Mouse (Mus musculus) CH12.LX (cell line): Measurements from ENCODE around the gene Man2a1. TPM values are rescaled to one million over a fixed set of nuclear protein-coding genes. Genes with fewer than 3 reads are reported as not detected.

ENCODE experiments used
- DNase-seq: peaks from one replicate; pipeline ENCODE4 v3.0.0-alpha.2; 2013; ENCODE audit errors: extremely low read depth
- H3K27ac ChIP-seq: 2 replicates; pipeline ENCODE4 v1.5.1; 2012; ENCODE audit warnings: low read depth, mild to moderate bottlenecking, control low read depth, moderate library complexity; ENCODE audit not compliant: insufficient read depth
- H3K27me3 ChIP-seq: replicated peaks from 2 replicates; pipeline ENCODE3; 2012; ENCODE audit warnings: inconsistent platforms
- H3K36me3 ChIP-seq, 2 experiments: replicated peaks in 1 of 2; 2 replicates each; pipeline versions ENCODE3 to v1.6.1; 2012; ENCODE audit warnings: inconsistent platforms in 1 of 2, low read length in 1 of 2, mild to moderate bottlenecking in 1 of 2, mixed read lengths in 1 of 2, moderate library complexity in 1 of 2; ENCODE audit not compliant: control insufficient read depth in 1 of 2, insufficient read depth in 1 of 2
- H3K4me1 ChIP-seq, 2 experiments: 2 replicates each; pipeline ENCODE4 v1.6.1; 2012; ENCODE audit warnings: inconsistent platforms in 1 of 2, moderate library complexity in 1 of 2; ENCODE audit not compliant: insufficient read depth in 2 of 2, control insufficient read depth in 1 of 2
- H3K4me2 ChIP-seq: 2 replicates; pipeline ENCODE4 v1.6.1; 2012; ENCODE audit warnings: low read depth, mild to moderate bottlenecking, control low read depth; ENCODE audit not compliant: poor library complexity, insufficient read depth, severe bottlenecking
- H3K4me3 ChIP-seq, 3 experiments: fragments of 150-350 bp in 1 of 3; sonication (generic) in 1 of 3; replicated peaks in 1 of 3; 2 replicates each; pipeline versions ENCODE3 to v1.5.1; 2011 to 2012; ENCODE audit warnings: low read depth in 2 of 3, low read length in 2 of 3, mild to moderate bottlenecking in 2 of 3, moderate library complexity in 2 of 3, control low read depth in 1 of 3, improper control_type of control experiment in 1 of 3, inconsistent platforms in 1 of 3, mixed read lengths in 1 of 3; ENCODE audit not compliant: poor library complexity in 1 of 3
- H3K79me2 ChIP-seq: replicated peaks from 2 replicates; pipeline ENCODE4 v1.6.1; 2012; ENCODE audit warnings: mild to moderate bottlenecking, moderate library complexity; ENCODE audit not compliant: control insufficient read depth, poor library complexity, insufficient read depth, severe bottlenecking; ENCODE audit errors: extremely low read depth
- H3K9ac ChIP-seq: 2 replicates; pipeline ENCODE4 v1.6.1; 2012; ENCODE audit warnings: low read depth, mild to moderate bottlenecking, control low read depth, moderate library complexity; ENCODE audit not compliant: insufficient read depth
- H3K9me3 ChIP-seq: replicated peaks from 2 replicates; pipeline ENCODE3; 2012; ENCODE audit warnings: low read length, inconsistent platforms, mixed read lengths
- CHD1 ChIP-seq: IDR thresholded peaks from 2 replicates; pipeline ENCODE4 v1.6.1; 2012; ENCODE audit warnings: low read depth, low read length, improper control_type of control experiment, inconsistent platforms
- CTCF ChIP-seq, 2 experiments: IDR thresholded peaks in 1 of 2; conservative IDR thresholded peaks in 1 of 2; 2 replicates each; pipeline ENCODE4 v1.5.1; 2011 to 2012; ENCODE audit warnings: low read depth in 2 of 2, low read length in 2 of 2, improper control_type of control experiment in 1 of 2, inconsistent platforms in 1 of 2, mild to moderate bottlenecking in 1 of 2, moderate library complexity in 1 of 2
- E2F4 ChIP-seq: IDR thresholded peaks from 2 replicates; pipeline ENCODE4 v1.6.1; 2011; ENCODE audit warnings: low read depth, low read length, improper control_type of control experiment; ENCODE audit not compliant: insufficient replicate concordance
- ELF1 ChIP-seq: IDR thresholded peaks from 2 replicates; pipeline ENCODE4 v1.6.1; 2014; ENCODE audit warnings: low read depth, mild to moderate bottlenecking, inconsistent platforms, low read length, improper control_type of control experiment
- EP300 ChIP-seq: IDR thresholded peaks from 2 replicates; pipeline ENCODE4 v1.6.1; 2011; ENCODE audit warnings: low read length, improper control_type of control experiment
- HCFC1 ChIP-seq: IDR thresholded peaks from 2 replicates; pipeline ENCODE4 v1.6.1; 2012; ENCODE audit warnings: low read depth, mild to moderate bottlenecking, inconsistent platforms, low read length, improper control_type of control experiment
- JUN ChIP-seq: IDR thresholded peaks from 2 replicates; pipeline ENCODE4 v1.6.1; 2011; ENCODE audit warnings: low read depth, mild to moderate bottlenecking, low read length, improper control_type of control experiment, moderate library complexity; ENCODE audit not compliant: insufficient read depth
- NELFE ChIP-seq: IDR thresholded peaks from 2 replicates; pipeline ENCODE4 v1.6.1; 2011; ENCODE audit warnings: low read depth, low read length, improper control_type of control experiment
- NRF1 ChIP-seq: IDR thresholded peaks from 2 replicates; pipeline ENCODE4 v1.6.1; 2014; ENCODE audit warnings: low read depth, mild to moderate bottlenecking, inconsistent platforms, low read length, improper control_type of control experiment, moderate library complexity
- POLR2A ChIP-seq: IDR thresholded peaks from 2 replicates; pipeline ENCODE4 v1.6.1; 2011; ENCODE audit warnings: low read depth, mild to moderate bottlenecking, improper control_type of control experiment, low read length
- POLR2AphosphoS2 ChIP-seq: IDR thresholded peaks from 2 replicates; pipeline ENCODE4 v1.6.1; 2011; ENCODE audit warnings: low read depth, low read length, improper control_type of control experiment
- RAD21 ChIP-seq: IDR thresholded peaks from 2 replicates; pipeline ENCODE4 v1.6.1; 2011; ENCODE audit warnings: low read depth, mild to moderate bottlenecking, low read length, improper control_type of control experiment, moderate library complexity
- SIN3A ChIP-seq: IDR thresholded peaks from 2 replicates; pipeline ENCODE4 v1.6.1; 2012; ENCODE audit warnings: low read length, improper control_type of control experiment, inconsistent platforms
- SMC3 ChIP-seq: IDR thresholded peaks from 2 replicates; pipeline ENCODE4 v1.6.1; 2011; ENCODE audit warnings: low read depth, low read length, improper control_type of control experiment
- ZKSCAN1 ChIP-seq: IDR thresholded peaks from 2 replicates; pipeline ENCODE4 v1.6.1; 2012; ENCODE audit warnings: low read depth, inconsistent platforms, low read length, improper control_type of control experiment, borderline replicate concordance
- dilution Hi-C: fragments of 300-500 bp; cut with MboI; formaldehyde crosslinking; loops from 2 replicates; pipeline ENCODE4 v1.14.3; 2020; ENCODE audit warnings: low sequenced_read_pairs; ENCODE audit not compliant: extremely low pct_unique_long_range_greater_than_20kb, extremely low pct_ligation_motif_present
- in situ Hi-C: fragments of 300-500 bp; cut with MboI; formaldehyde crosslinking; loops from 3 replicates; pipeline ENCODE4 v1.14.3; 2019; ENCODE audit warnings: low sequenced_read_pairs, low pct_ligation_motif_present, low pct_unique_long_range_greater_than_20kb, mixed read lengths
- polyA plus RNA-seq: library from polyadenylated mRNA; unstranded; fragments of >175 nt; gene quantifications from 2 replicates; pipeline ENCODE4 v1.2.1, GENCODE M21; 2012; ENCODE audit warnings: low read depth; ENCODE audit not compliant: insufficient read length
- total RNA-seq, 2 experiments: library from RNA; depleted of rRNA; stranded (reverse); fragments of 300-350 nt in 1 of 2; fragments of >200 nt in 1 of 2; gene quantifications; 2 replicates each; pipeline ENCODE4 v1.2.3; 2012 to 2014

Gene Man2a1
- total and polyA plus RNA-seq, 3 experiments = 7.9 to 15.4 (median 11.9) TPM

DNA sequence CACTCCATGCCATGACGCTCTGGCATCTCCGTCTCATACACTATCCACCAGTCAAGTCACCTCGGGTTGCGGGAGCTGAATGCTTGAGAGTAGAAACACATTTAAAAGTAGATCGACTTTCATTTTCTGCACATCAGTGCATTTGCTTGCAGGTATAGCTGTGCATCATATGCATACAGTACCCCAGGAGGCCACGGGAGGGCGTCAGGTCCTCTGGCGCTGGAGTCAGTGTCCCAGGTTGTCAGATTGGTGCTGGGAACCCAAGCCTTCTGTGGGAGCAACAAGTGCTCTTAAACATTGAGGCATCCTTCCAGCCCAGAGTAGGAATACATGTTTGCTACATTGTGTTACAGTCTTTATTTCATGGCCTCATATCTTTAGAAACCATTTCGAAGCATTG lies 2.8 kb upstream of the Man2a1 start:
- in situ Hi-C loops (no loop called here), dilution Hi-C loops (no loop called here)
- Histone ChIP-seq H3K9me3 (no peaks in the 10 kb centered on the region), H3K27ac (no peak overlapping the region), H3K79me2 (peaks cover 4% of the 10 kb centered on the region; the same call in 1 of the 2 replicates), H3K27me3 (no peaks in the 10 kb centered on the region), H3K4me2 (no peak overlapping the region), H3K4me1 (peaks cover 3 to 7% of the 10 kb centered on the region in 2 experiments; a peak in 2 of 4 replicates), H3K9ac (no peak overlapping the region), H3K4me3 (no peak overlapping the region), H3K36me3 (no peaks in the 10 kb centered on the region)
- no peak for TF ChIP-seq ZKSCAN1
- TF ChIP-seq CTCF (conservative IDR thresholded peaks at IDR 0.05 in 1 of 2, IDR thresholded peaks at IDR 0.05 in 1 of 2; ENCODE audit: low read depth in 2 of 2, low read length in 2 of 2) = peak in 1 of 2 experiments; percentile 24; a peak in 2 of 4 replicates
- no peak for TF ChIP-seq HCFC1
- TF ChIP-seq SMC3 = peak; percentile 12; the same call in 1 of the 2 replicates
- DNase-seq = no peak

DNA sequence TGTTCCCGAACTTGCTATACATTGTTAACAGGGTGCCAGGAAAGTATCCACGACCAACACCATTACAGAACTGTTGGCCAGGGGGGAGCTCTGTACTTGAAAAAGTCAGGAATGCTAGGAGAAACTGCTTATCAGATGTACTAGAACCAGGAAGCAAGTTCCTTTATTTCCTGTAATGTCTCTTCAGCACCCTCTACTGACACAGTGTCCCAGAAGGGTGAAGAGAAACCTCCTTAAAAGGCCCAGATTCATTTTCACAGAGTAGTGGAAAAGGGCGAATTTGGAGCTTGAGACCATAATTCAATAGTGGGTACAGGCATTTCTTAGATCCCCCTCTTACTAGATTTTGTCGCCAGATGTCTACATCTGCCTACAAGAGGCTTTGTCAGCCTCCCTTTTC lies 620 bp upstream of the Man2a1 start:
- no peaks in the 10 kb centered on the region for H3K36me3 ChIP-seq
- peak overlapping the region; percentile 41 for H3K9ac ChIP-seq
- H3K4me2 ChIP-seq = peak overlapping the region; percentile 57
- H3K27me3 ChIP-seq = no peaks in the 10 kb centered on the region
- DNase-seq = peak; percentile 53
- dilution Hi-C loops = no loop called here
- peaks cover 3 to 23% of the 10 kb centered on the region in 2 experiments; a peak in 2 of 4 replicates for H3K4me1 ChIP-seq
- H3K4me3 ChIP-seq = peak overlapping the region; percentile 43 to 83 (median 57)
- in situ Hi-C loops = loop anchor here (25.0 kb wide), 1 partner anchor 262 kb away; no protein-coding TSS in a partner anchor
- TF ChIP-seq CTCF (conservative IDR thresholded peaks at IDR 0.05 in 1 of 2, IDR thresholded peaks at IDR 0.05 in 1 of 2; ENCODE audit: low read depth in 2 of 2, low read length in 2 of 2) = peak in 1 of 2 experiments; percentile 70; a peak in 2 of 4 replicates
- peak; percentile 81 for TF ChIP-seq ELF1
- TF ChIP-seq JUN = no peak
- no peak for TF ChIP-seq NELFE
- no peak for TF ChIP-seq EP300
- TF ChIP-seq SMC3 = peak; percentile 51
- TF ChIP-seq CHD1 = 0 out of 2 replicates have a peak, but pooled peaks have one; percentile 17
- TF ChIP-seq POLR2AphosphoS2 = no peak
- TF ChIP-seq NRF1 = no peak
- peak; percentile 62 for TF ChIP-seq RAD21
- TF ChIP-seq SIN3A = 0 out of 2 replicates have a peak, but pooled peaks have one; percentile 19
- TF ChIP-seq POLR2A = no peak
- no peak for TF ChIP-seq E2F4
- TF ChIP-seq HCFC1 = no peak
- no peaks in the 10 kb centered on the region for H3K9me3 ChIP-seq
- peak overlapping the region; percentile 41; the same call in 1 of the 2 replicates for H3K27ac ChIP-seq
- H3K79me2 ChIP-seq = peaks cover 4% of the 10 kb centered on the region; the same call in 1 of the 2 replicates
